Mouse (Mus musculus) urinary bladder, postnatal 0 days (tissue): ENCODE results near the gene Gm5416. TPM values are rescaled to one million over a fixed set of nuclear protein-coding genes. Genes with fewer than 3 reads are reported as not detected.

Experiments used
- polyA plus RNA-seq: library from polyadenylated mRNA; unstranded; fragments of >200 nt; fragmentation: Nextera tagmentation; extraction: Ambion mirVana; gene quantifications from 2 replicates; pipeline ENCODE4 v1.2.1, GENCODE M21; 2015

The Gm5416 gene
- 3.4 TPM in 1 of 2 replicates, not detected in the other for polyA plus RNA-seq

GRCm38 (mm10) chr16:36209967-36210453 lies at the start of gene Gm5416:
Gene Gm5416, plus strand, starts transcription at chr16:36210403.

GRCm38 (mm10) chr16:36183912-36184311 lies 26.3 kb upstream of the Gm5416 start, which contains the start of gene Gm5483:
Gene Gm5483, plus strand, starts transcription at chr16:36184212.

GRCm38 (mm10) chr16:36221168-36221567 lies 11.0 kb downstream of the Gm5416 start, which contains the start of gene 2010005H15Rik:
Gene 2010005H15Rik, plus strand, starts transcription at chr16:36221468.

Other genes starting within 250 kb of the Gm5416 start
- gene Kpna1, start 231.7 kb upstream of the Gm5416 start, polyA plus RNA-seq: 25.5 and 29.9 TPM in 2 replicates
- 4.1 and 4.4 TPM in 2 replicates for gene Wdr5b, start 169.2 kb upstream of the Gm5416 start, polyA plus RNA-seq
- gene Fam162a, start 138.8 kb upstream of the Gm5416 start, polyA plus RNA-seq: 404 and 449 TPM in 2 replicates
- gene Ccdc58, start 138.7 kb upstream of the Gm5416 start, polyA plus RNA-seq: 44.0 and 50.9 TPM in 2 replicates
- 1.3 and 1.4 TPM in 2 replicates for gene Csta1, start 79.2 kb upstream of the Gm5416 start, polyA plus RNA-seq
- gene Stfa2l1, start 53.6 kb upstream of the Gm5416 start, polyA plus RNA-seq: 0.47 and 7.8 TPM in 2 replicates
- gene Gm5483, start 26.2 kb upstream of the Gm5416 start, polyA plus RNA-seq: 4.8 and 21.3 TPM in 2 replicates
- gene 2010005H15Rik, start 11.1 kb downstream of the Gm5416 start, polyA plus RNA-seq: 3.6 and 37.1 TPM in 2 replicates
- 5.1 and 29.0 TPM in 2 replicates for gene Stfa1, start 66.5 kb downstream of the Gm5416 start, polyA plus RNA-seq
- gene BC117090, start 123.9 kb downstream of the Gm5416 start, polyA plus RNA-seq: not detected in 2 replicates
- gene BC100530, start 157.3 kb downstream of the Gm5416 start, polyA plus RNA-seq: 4.3 and 18.5 TPM in 2 replicates
- 1.3 and 12.5 TPM in 2 replicates for gene Stfa2, start 198.1 kb downstream of the Gm5416 start, polyA plus RNA-seq
- 1.9 and 21.6 TPM in 2 replicates for gene Stfa3, start 245.0 kb downstream of the Gm5416 start, polyA plus RNA-seq